Mouse (Mus musculus) embryonic facial prominence, embryonic 10.5 days (tissue): ENCODE measurements around the gene Olfr869. TPM values are rescaled to one million over a fixed set of nuclear protein-coding genes. Genes with fewer than 3 reads are reported as not detected.

Experiments
- DNase-seq: peaks from one replicate; pipeline ENCODE4 v3.0.0-alpha.2; 2017; ENCODE audit warnings: low spot score
- H3K27ac ChIP-seq: fragments of 300-500 bp; sonication (generic); replicated peaks from 2 replicates; pipeline ENCODE4 v1.5.1; 2016; ENCODE audit warnings: mild to moderate bottlenecking
- H3K27me3 ChIP-seq: fragments of 300-500 bp; sonication (generic); replicated peaks from 2 replicates; pipeline ENCODE4 v1.6.1; 2016; ENCODE audit warnings: low read depth, mild to moderate bottlenecking; ENCODE audit not compliant: poor library complexity, severe bottlenecking
- H3K36me3 ChIP-seq: fragments of 300-500 bp; sonication (generic); replicated peaks from 2 replicates; pipeline ENCODE4 v1.6.1; 2016; ENCODE audit warnings: mild to moderate bottlenecking, moderate library complexity
- H3K4me1 ChIP-seq: fragments of 300-500 bp; sonication (generic); 2 replicates; pipeline ENCODE4 v1.6.1; 2016
- H3K4me3 ChIP-seq: fragments of 300-500 bp; sonication (generic); 2 replicates; pipeline ENCODE4 v1.5.1; 2016; ENCODE audit warnings: mild to moderate bottlenecking, moderate library complexity
- H3K9me3 ChIP-seq: fragments of 300-500 bp; sonication (generic); 2 replicates; pipeline ENCODE4 v1.6.1; 2016; ENCODE audit warnings: mild to moderate bottlenecking
- WGBS: fragments of 180-500 bp; shearing (Covaris S2); methylation state at CpG from one replicate; pipeline ENCODE4 v1.1.7; 2016; 5-methylcytosine and 5-hydroxymethylcytosine counted together
- polyA plus RNA-seq: library from polyadenylated mRNA; unstranded; fragments of >200 nt; fragmentation: Nextera tagmentation; extraction: Ambion mirVana; gene quantifications from 2 replicates; pipeline ENCODE4 v1.2.1, GENCODE M21; 2016

The Olfr869 gene
- polyA plus RNA-seq = not detected in 2 replicates

DNA sequence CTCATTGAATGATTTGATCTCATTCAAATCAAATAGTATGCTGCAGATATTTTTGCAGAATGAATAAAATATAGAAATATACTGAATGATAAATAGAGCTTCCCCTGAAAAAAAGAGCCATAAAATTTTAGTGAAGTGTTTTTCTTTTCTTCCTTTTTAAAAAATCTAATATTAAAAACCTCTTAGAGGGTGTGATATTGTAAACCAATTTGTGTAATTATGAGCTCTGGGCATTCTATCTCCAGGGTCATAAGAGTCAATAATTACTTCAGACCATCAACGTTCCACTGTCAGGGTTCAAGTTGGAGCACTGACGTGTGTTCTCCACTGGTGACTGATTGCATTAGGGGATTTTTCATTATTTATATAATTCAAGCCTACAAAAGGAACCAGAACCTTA lies at the start of gene Olfr869:
Gene Olfr869, plus strand, starts transcription at position 301 of the 400 bp plus-strand sequence.
- H3K27ac ChIP-seq = no peak within 1 kb of the TSS
- no peaks in the 10 kb centered on the region for H3K4me1 ChIP-seq
- 0 out of 2 replicates have a peak, but pooled peaks cover 5% of the 10 kb centered on the region for H3K9me3 ChIP-seq
- no peaks in the 10 kb centered on the region for H3K27me3 ChIP-seq
- no peaks in the 10 kb centered on the region for H3K36me3 ChIP-seq
- no peak within 1 kb of the TSS for H3K4me3 ChIP-seq
- WGBS = 85% methylated on average over 2 of the region's 2 CpGs
- no peak for DNase-seq

DNA sequence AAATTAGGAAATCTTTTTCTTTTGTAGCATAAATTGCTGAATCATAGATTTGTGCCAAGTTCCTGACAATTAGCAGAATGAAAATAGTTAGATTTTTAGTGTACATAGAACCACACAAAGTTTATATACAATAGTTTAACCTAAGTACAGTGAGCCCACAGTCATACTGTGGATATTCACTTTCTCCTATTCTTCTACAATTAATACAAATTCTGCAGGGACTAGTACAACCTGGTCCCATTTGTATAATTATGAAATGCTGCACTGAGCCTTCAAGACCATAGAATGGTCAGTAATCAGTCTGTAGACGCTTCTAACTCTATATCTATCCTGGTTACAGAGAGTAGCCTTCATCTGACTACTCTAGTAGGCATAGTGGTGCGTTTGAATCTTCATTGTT lies 30.5 kb upstream of the Olfr869 start, which contains the start of gene Olfr868:
Gene Olfr868, plus strand, starts transcription at position 301 of the 400 bp plus-strand sequence.
- WGBS = 55% methylated on average over 2 of the region's 2 CpGs
- no peak within 1 kb of the TSS for H3K4me3 ChIP-seq
- no peak for DNase-seq

GRCm38 (mm10) chr9:20149706-20150105 lies 20.9 kb downstream of the Olfr869 start:
- Histone ChIP-seq H3K4me1 (no peaks in the 10 kb centered on the region), H3K9me3 (peaks cover 41% of the 10 kb centered on the region), H3K27me3 (no peaks in the 10 kb centered on the region), H3K36me3 (no peaks in the 10 kb centered on the region), H3K27ac (no peak overlapping the region), H3K4me3 (no peak overlapping the region)
- 85% methylated on average over 3 of the region's 3 CpGs for WGBS
- DNase-seq = no peak

More for the DNA sequence above, 30.5 kb upstream of the Olfr869 start, which contains the start of gene Olfr868:
- Histone ChIP-seq H3K27me3 (no peaks in the 10 kb centered on the region), H3K9me3 (peaks cover 22% of the 10 kb centered on the region), H3K4me1 (no peaks in the 10 kb centered on the region), H3K36me3 (no peaks in the 10 kb centered on the region), H3K27ac (no peak within 1 kb of the TSS)

DNA sequence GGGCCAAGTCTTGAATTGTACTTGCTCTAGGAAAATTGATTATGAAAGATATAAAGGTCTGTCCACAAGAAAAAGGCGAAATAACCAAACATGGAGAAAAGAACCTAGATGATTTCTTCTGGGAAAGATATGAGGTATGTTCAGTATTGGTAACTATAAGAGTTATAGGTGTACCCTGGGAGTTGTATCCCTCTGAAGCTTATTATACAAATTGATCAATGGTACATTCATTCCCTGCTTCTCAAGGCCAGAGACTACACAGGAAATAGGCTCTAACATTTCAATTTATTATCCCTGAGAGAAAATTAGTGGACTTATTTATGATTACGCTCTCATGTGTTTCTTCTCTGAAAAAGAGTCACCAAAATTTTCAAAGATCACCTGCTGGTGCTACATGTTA lies 45.1 kb downstream of the Olfr869 start, which contains the start of gene Olfr870:
Gene Olfr870, minus strand, starts transcription at position 101 of the 400 bp plus-strand sequence.
- 81% methylated on average over 2 of the region's 2 CpGs for WGBS
- Histone ChIP-seq H3K27ac (no peak within 1 kb of the TSS), H3K36me3 (no peaks in the 10 kb centered on the region), H3K4me1 (no peaks in the 10 kb centered on the region), H3K4me3 (no peak within 1 kb of the TSS), H3K27me3 (no peaks in the 10 kb centered on the region), H3K9me3 (peaks cover 18% of the 10 kb centered on the region)
- DNase-seq = no peak

DNA sequence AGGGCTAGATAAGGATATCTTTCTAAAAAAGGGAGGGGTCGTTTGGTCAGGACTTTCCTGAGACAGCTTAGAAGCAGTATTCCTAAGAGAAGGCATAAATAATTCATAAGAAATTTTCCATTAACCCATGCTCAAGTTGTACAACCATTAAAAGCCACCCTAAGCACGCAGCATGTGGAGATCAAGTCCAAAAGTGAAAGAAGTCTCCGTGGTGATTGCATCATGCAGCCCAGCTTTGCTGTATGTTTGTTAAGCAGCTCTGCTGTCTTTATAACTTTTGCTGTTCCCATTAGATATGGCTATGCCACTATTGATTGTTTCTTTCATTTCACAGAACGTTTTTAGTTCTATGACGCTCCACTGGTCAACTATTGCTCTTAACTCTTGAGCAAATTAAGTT lies 50.7 kb downstream of the Olfr869 start:
- H3K4me1 ChIP-seq = no peaks in the 10 kb centered on the region
- no peak overlapping the region for H3K27ac ChIP-seq
- peaks cover 28% of the 10 kb centered on the region for H3K9me3 ChIP-seq
- no peaks in the 10 kb centered on the region for H3K36me3 ChIP-seq
- DNase-seq = no peak
- H3K4me3 ChIP-seq = no peak overlapping the region
- H3K27me3 ChIP-seq = no peaks in the 10 kb centered on the region
- 77% methylated on average over 5 of the region's 5 CpGs for WGBS

Other genes with a start within 250 kb of the Olfr869 start
- not detected in 2 replicates for gene Olfr862, start 241.0 kb upstream of the Olfr869 start, polyA plus RNA-seq
- gene Olfr77, start 212.1 kb upstream of the Olfr869 start, polyA plus RNA-seq = 0.15 and 0.20 TPM in 2 replicates
- not detected in 2 replicates for gene Olfr866, start 101.0 kb upstream of the Olfr869 start, polyA plus RNA-seq
- not detected in 2 replicates for gene Olfr867, start 71.4 kb upstream of the Olfr869 start, polyA plus RNA-seq
- gene Olfr868, start 30.4 kb upstream of the Olfr869 start, polyA plus RNA-seq = not detected in 2 replicates
- gene Olfr870, start 45.0 kb downstream of the Olfr869 start, polyA plus RNA-seq = not detected in 2 replicates
- not detected in 2 replicates for gene Olfr871, start 83.2 kb downstream of the Olfr869 start, polyA plus RNA-seq
- gene Olfr872, start 108.1 kb downstream of the Olfr869 start, polyA plus RNA-seq = not detected in 2 replicates
- gene Olfr39, start 153.3 kb downstream of the Olfr869 start, polyA plus RNA-seq = not detected in 2 replicates
- gene Olfr873, start 169.5 kb downstream of the Olfr869 start, polyA plus RNA-seq = not detected in 2 replicates
- gene Olfr18, start 207.1 kb downstream of the Olfr869 start, polyA plus RNA-seq = not detected in 2 replicates